18 mouse cellular contexts compared by ENCODE assay signal in the genomic region with DNA sequence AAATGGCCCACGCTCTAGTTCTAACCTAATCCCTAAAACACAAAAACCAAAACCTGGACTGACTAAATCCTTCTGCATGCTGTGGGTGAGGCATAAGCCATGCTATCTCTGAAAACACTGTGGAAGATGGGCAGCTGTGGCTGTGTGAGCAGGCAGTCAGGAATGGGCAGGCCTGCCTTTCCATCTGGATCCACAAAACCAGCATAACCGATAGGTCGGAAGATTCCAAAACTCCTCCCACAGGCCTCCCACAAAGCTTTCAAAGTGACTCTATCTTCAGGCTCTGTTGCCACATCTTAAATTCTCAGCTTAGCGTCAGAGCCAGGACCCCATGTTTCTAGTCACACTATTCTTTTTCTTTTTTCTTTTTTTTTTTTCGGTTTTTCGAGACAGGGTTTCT. TPM values are rescaled to one million over a fixed set of nuclear protein-coding genes. Genes with fewer than 3 reads are reported as not detected.
A peak's percentile ranks its signal among the peaks of the same experiment; 100 is the strongest.
DNase-seq lines count a peak whose midpoint lies in the region.
"Had no signal": no experiment of that assay in that cellular context is flagged by ENCODE, and none has a peak within 500 bp of the region (broad histone marks: within the 10 kb centered on the region; RNA-seq: fewer than 3 reads in every experiment).

No protein-coding gene starts in this region.

- intact Hi-C loops in left cerebral cortex, postnatal 10 days (cut with DNase I): no loop called here

- DNase-seq in left cerebral cortex, adult 18-20 months (ENCODE audit: low spot score in 2 of 2): peak; percentile 40 to 43
- no peak for DNase-seq in left cerebral cortex, postnatal 10 days (ENCODE audit: extremely low spot score in 1 of 2, low spot score in 2 of 2)
- DNase-seq in right cerebral cortex, postnatal 25 days: peak; percentile 34
- no peak for DNase-seq in right cerebral cortex, postnatal 4 days
- DNase-seq in layer of hippocampus, adult 8-10 months (ENCODE audit: low spot score in 2 of 2): peak; percentile 60 to 64
- peak; percentile 63 for DNase-seq in telencephalon, adult 2 months (ENCODE audit: low read depth, low spot score)
- no peak for DNase-seq in thymus, postnatal 4 days
- DNase-seq in thymus, adult 18-20 months: no peak
- DNase-seq: adrenal gland, adult 2 months; adrenal gland, postnatal 36 days; cerebellum, adult 2 months; cerebellum, postnatal 25 days; gastrocnemius, postnatal 10 days; heart, postnatal 10 days; kidney, adult 18-20 months; kidney, postnatal 25 days; liver; lung, embryonic 14.5 days had no signal

RNA-seq across cellular contexts. Expression of a gene that starts 9.5 kb away (rescaled TPM):
- 1 to 10 TPM in 1 of 2 experiments, under 1 TPM in 1; 0.91 to 1.3 TPM for total RNA-seq in left cerebral cortex, adult 18-20 months (2021)
- total RNA-seq in left cerebral cortex, postnatal 10 days (2021): 1 to 10 TPM; 1.4 TPM
- 1 to 10 TPM in 3 of 4 experiments, under 1 TPM in 1; 0.87 to 1.7 (median 1.2) TPM for total RNA-seq in layer of hippocampus, adult 8-10 months (2022)

RNA-seq across cellular contexts. Expression of a gene that starts 9.8 kb away (rescaled TPM):
- total RNA-seq in left cerebral cortex, adult 18-20 months (2021): 10 to 100 TPM; 31.5 to 33.8 TPM
- total RNA-seq in left cerebral cortex, postnatal 10 days (2021): 10 to 100 TPM; 29.7 to 31.6 TPM
- total RNA-seq in layer of hippocampus, adult 8-10 months (2022): 10 to 100 TPM; 35.2 to 37.2 (median 36.3) TPM

RNA-seq across cellular contexts. Expression of a gene that starts 29.1 kb away (rescaled TPM):
- 10 to 100 TPM; 22.8 to 24.0 TPM for total RNA-seq in left cerebral cortex, adult 18-20 months (2021)
- 10 to 100 TPM; 21.8 to 22.6 TPM for total RNA-seq in left cerebral cortex, postnatal 10 days (2021)
- 10 to 100 TPM; 20.7 to 22.7 (median 21.3) TPM for total RNA-seq in layer of hippocampus, adult 8-10 months (2022)

Comparison
In these comparisons a context has a peak if more than half of its experiments do, and no peak if none do; other contexts are left out.
1. DNase-seq: peak in left cerebral cortex, adult 18-20 months (2 of 2), right cerebral cortex, postnatal 25 days (single experiment), layer of hippocampus, adult 8-10 months (2 of 2) and telencephalon, adult 2 months (single experiment); none in left cerebral cortex, postnatal 10 days (0 of 2), right cerebral cortex, postnatal 4 days (single experiment), thymus, postnatal 4 days (single experiment) and thymus, adult 18-20 months (0 of 2).